Mouse (Mus musculus) lung, embryonic 14.5 days (tissue): Measurements from ENCODE around the gene Hist1h2bc. TPM values are rescaled to one million over a fixed set of nuclear protein-coding genes. Genes with fewer than 3 reads are reported as not detected.
A peak's percentile ranks its signal among the peaks of the same experiment; 100 is the strongest.

Source experiments
- ATAC-seq: fragments of 200-750 bp; cut with Nextera tagmentation; 2 replicates; pipeline ENCODE4 v1.8.0; 2017; ENCODE audit warnings: mild to moderate bottlenecking, moderate TSS enrichment, moderate library complexity; ENCODE audit not compliant: insufficient read depth
- DNase-seq: peaks from one replicate; pipeline ENCODE4 v3.0.0-alpha.2; 2015
- H3K27ac ChIP-seq: fragments of 300-500 bp; sonication (generic); 2 replicates; pipeline ENCODE4 v1.5.1; 2014; ENCODE audit warnings: low read depth, mild to moderate bottlenecking, moderate library complexity
- H3K27me3 ChIP-seq: fragments of 300-500 bp; sonication (generic); 2 replicates; pipeline ENCODE4 v1.6.1; 2014; ENCODE audit warnings: low read length, control low read depth; ENCODE audit not compliant: insufficient read depth
- H3K36me3 ChIP-seq: fragments of 300-500 bp; sonication (generic); 2 replicates; pipeline ENCODE4 v1.6.1; 2014; ENCODE audit warnings: control low read depth; ENCODE audit not compliant: insufficient read depth
- H3K4me1 ChIP-seq: fragments of 300-500 bp; sonication (generic); 2 replicates; pipeline ENCODE4 v1.6.1; 2014; ENCODE audit warnings: antibody characterized with exemption, control low read depth; ENCODE audit not compliant: insufficient read depth
- H3K4me2 ChIP-seq: fragments of 300-500 bp; sonication (generic); 2 replicates; pipeline ENCODE4 v1.6.1; 2014; ENCODE audit warnings: mild to moderate bottlenecking
- H3K4me3 ChIP-seq: fragments of 300-500 bp; sonication (generic); 2 replicates; pipeline ENCODE4 v1.5.1; 2014; ENCODE audit warnings: low read depth, low read length
- H3K9ac ChIP-seq: fragments of 300-500 bp; sonication (generic); 2 replicates; pipeline ENCODE4 v1.6.1; 2014
- H3K9me3 ChIP-seq: fragments of 300-500 bp; sonication (generic); 2 replicates; pipeline ENCODE4 v1.6.1; 2016; ENCODE audit warnings: low read depth, low read length, control low read depth
- CTCF ChIP-seq: IDR thresholded peaks from 2 replicates; pipeline ENCODE4 v1.5.1; 2016; ENCODE audit warnings: antibody characterized with exemption, low read depth
- WGBS: fragments of 180-500 bp; shearing (Covaris S2); extraction: QIAGEN DNeasy Blood & Tissue Kit; methylation state at CpG from one replicate; pipeline ENCODE4 v1.1.7; 2014; 5-methylcytosine and 5-hydroxymethylcytosine counted together
- microRNA-seq: library from miRNA; unstranded; fragments of <30 nt; microRNA quantifications from one replicate; pipeline ENCODE4, GENCODE M21; 2016; ENCODE audit warnings: borderline number of aligned reads
- polyA plus RNA-seq: library from polyadenylated mRNA; unstranded; fragments of >200 nt; fragmentation: Nextera tagmentation; extraction: Ambion mirVana; gene quantifications from 2 replicates; pipeline ENCODE4 v1.2.1, GENCODE M21; 2014

The Hist1h2bc gene
- polyA plus RNA-seq, 1 experiment from 2014 or later, result 52.9 TPM

GRCm38 (mm10) chr13:23738041-23738440 lies 54.0 kb downstream of the Hist1h2bc start:
- H3K9ac ChIP-seq, result peak overlapping the region; percentile 94
- H3K36me3 ChIP-seq, result no peaks in the 10 kb centered on the region
- no peaks in the 10 kb centered on the region for H3K27me3 ChIP-seq
- ATAC-seq (no peak), DNase-seq (peak; percentile 51)
- TF ChIP-seq CTCF, result no peak
- 0 out of 2 replicates have a peak, but pooled peaks cover 5% of the 10 kb centered on the region for H3K4me1 ChIP-seq
- 23% methylated on average over 4 of the region's 4 CpGs for WGBS
- H3K4me2 ChIP-seq, result peak overlapping the region; percentile 90
- H3K9me3 ChIP-seq, result no peaks in the 10 kb centered on the region
- peak overlapping the region; percentile 63 for H3K4me3 ChIP-seq
- H3K27ac ChIP-seq, result peak overlapping the region; percentile 100

- ATAC-seq (peak; percentile 94), DNase-seq (peak; percentile 97)
- peak within 1 kb of the TSS; percentile 90 for H3K4me2 ChIP-seq
- H3K9ac ChIP-seq, result peak within 1 kb of the TSS; percentile 94
- no peaks in the 10 kb centered on the region for H3K27me3 ChIP-seq
- H3K36me3 ChIP-seq, result no peaks in the 10 kb centered on the region
- under 1% methylated on average over 30 of the region's 38 CpGs for WGBS
- no peaks in the 10 kb centered on the region for H3K9me3 ChIP-seq
- H3K4me1 ChIP-seq, result 0 out of 2 replicates have a peak, but pooled peaks cover 5% of the 10 kb centered on the region
- H3K27ac ChIP-seq, result peak within 1 kb of the TSS; percentile 100
- H3K4me3 ChIP-seq, result peak within 1 kb of the TSS; percentile 63
- peak; percentile 29; the same call in 1 of the 2 replicates for TF ChIP-seq CTCF
These were observed 54.7 kb downstream of the Hist1h2bc start, which contains the start of gene Hist1h1c for GRCm38 (mm10) chr13:23738677-23739068. TSS of gene Hist1h1c (plus strand) at chr13:23738808.

GRCm38 (mm10) chr13:23739069-23739921 lies 55.3 kb downstream of the Hist1h2bc start:
- DNase-seq (peak; percentile 96), ATAC-seq (peak; percentile 88)
- Histone ChIP-seq H3K4me2 (peak overlapping the region; percentile 90), H3K36me3 (no peaks in the 10 kb centered on the region), H3K4me1 (0 out of 2 replicates have a peak, but pooled peaks cover 5% of the 10 kb centered on the region), H3K4me3 (peak overlapping the region; percentile 63), H3K9ac (peak overlapping the region; percentile 94), H3K27ac (peak overlapping the region; percentile 100), H3K9me3 (no peaks in the 10 kb centered on the region), H3K27me3 (no peaks in the 10 kb centered on the region)
- TF ChIP-seq CTCF, result no peak
- under 1% methylated on average over 38 of the region's 39 CpGs for WGBS

- WGBS, result 0% methylated on average over 14 of the region's 14 CpGs
- H3K4me1 ChIP-seq, result 0 out of 2 replicates have a peak, but pooled peaks cover 5% of the 10 kb centered on the region
- H3K27me3 ChIP-seq, result no peaks in the 10 kb centered on the region
- ATAC-seq, result no peak
- no peak for DNase-seq
- peak overlapping the region; percentile 94 for H3K9ac ChIP-seq
- peak overlapping the region; percentile 100 for H3K27ac ChIP-seq
- peak overlapping the region; percentile 63 for H3K4me3 ChIP-seq
- H3K9me3 ChIP-seq, result no peaks in the 10 kb centered on the region
- H3K36me3 ChIP-seq, result no peaks in the 10 kb centered on the region
- H3K4me2 ChIP-seq, result peak overlapping the region; percentile 90
- TF ChIP-seq CTCF, result no peak
These were observed 55.9 kb downstream of the Hist1h2bc start for GRCm38 (mm10) chr13:23739922-23740252.

DNA sequence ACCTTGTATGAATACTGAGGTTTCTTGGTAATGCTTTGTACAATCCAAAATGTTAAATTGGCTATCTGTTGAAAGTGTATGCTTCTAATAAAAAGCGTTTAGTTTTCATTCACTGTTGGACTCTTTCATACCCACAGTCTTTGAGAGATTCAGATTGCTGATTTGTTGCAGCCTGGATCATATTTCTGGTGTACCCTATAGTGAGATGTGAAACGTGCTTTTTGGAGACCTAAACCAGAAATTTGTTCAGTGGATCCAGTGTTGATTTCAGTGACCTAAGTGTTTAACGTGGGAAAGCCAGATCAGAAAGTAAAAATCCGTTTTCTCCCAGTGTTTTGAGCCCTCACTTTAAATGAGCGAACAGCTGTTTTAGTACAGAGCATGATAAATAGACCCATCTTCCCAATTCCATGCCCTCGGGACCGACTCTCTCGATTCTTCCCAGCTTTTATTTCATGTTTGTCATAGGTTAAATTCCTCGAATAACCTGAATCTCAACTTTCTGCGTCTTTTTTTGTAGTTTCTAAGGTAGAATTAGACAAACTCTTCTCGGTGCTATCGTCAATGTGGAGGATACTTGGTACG lies 56.3 kb downstream of the Hist1h2bc start:
- 0 out of 2 replicates have a peak, but pooled peaks cover 5% of the 10 kb centered on the region for H3K4me1 ChIP-seq
- no peaks in the 10 kb centered on the region for H3K36me3 ChIP-seq
- TF ChIP-seq CTCF, result no peak
- peak overlapping the region; percentile 63 for H3K4me3 ChIP-seq
- peak overlapping the region; percentile 90 for H3K4me2 ChIP-seq
- 19% methylated on average over 13 of the region's 13 CpGs for WGBS
- H3K27me3 ChIP-seq, result no peaks in the 10 kb centered on the region
- peak overlapping the region; percentile 100 for H3K27ac ChIP-seq
- no peaks in the 10 kb centered on the region for H3K9me3 ChIP-seq
- peak; percentile 48 for DNase-seq
- H3K9ac ChIP-seq, result peak overlapping the region; percentile 94
- no peak for ATAC-seq

DNA sequence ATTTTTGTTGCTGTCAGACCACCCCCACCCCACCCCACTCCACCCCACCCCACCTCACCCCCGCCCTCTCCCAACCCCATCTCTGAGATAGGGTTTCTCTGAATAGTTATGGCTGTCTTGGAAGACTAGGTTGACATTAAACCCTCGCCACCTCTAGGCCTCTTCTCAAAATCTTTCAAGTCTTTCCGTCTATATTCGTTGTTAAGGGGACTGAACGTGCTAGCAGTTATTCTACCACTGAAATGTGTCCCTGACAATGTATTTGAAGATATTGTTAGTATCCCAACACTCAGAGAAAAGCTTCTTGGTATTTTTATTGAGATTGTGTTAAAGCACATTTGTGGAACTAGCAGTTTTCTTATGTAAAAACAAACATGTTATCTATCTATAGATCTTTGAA lies 56.9 kb downstream of the Hist1h2bc start:
- no peaks in the 10 kb centered on the region for H3K36me3 ChIP-seq
- 45% methylated on average over 5 of the region's 5 CpGs for WGBS
- H3K9ac ChIP-seq, result peak overlapping the region; percentile 94
- no peak for TF ChIP-seq CTCF
- H3K9me3 ChIP-seq, result no peaks in the 10 kb centered on the region
- H3K4me2 ChIP-seq, result peak overlapping the region; percentile 90
- peak overlapping the region; percentile 100 for H3K27ac ChIP-seq
- no peaks in the 10 kb centered on the region for H3K27me3 ChIP-seq
- DNase-seq (peak; percentile 26), ATAC-seq (no peak)
- H3K4me3 ChIP-seq, result peak overlapping the region; percentile 63; the same call in 1 of the 2 replicates
- H3K4me1 ChIP-seq, result 0 out of 2 replicates have a peak, but pooled peaks cover 5% of the 10 kb centered on the region

GRCm38 (mm10) chr13:23742007-23742406 lies 58.0 kb downstream of the Hist1h2bc start:
- Histone ChIP-seq H3K4me2 (no peak overlapping the region), H3K9ac (no peak overlapping the region), H3K4me1 (0 out of 2 replicates have a peak, but pooled peaks cover 5% of the 10 kb centered on the region), H3K27me3 (no peaks in the 10 kb centered on the region), H3K9me3 (no peaks in the 10 kb centered on the region), H3K36me3 (no peaks in the 10 kb centered on the region), H3K4me3 (no peak overlapping the region), H3K27ac (no peak overlapping the region)
- TF ChIP-seq CTCF, result no peak
- DNase-seq (no peak), ATAC-seq (no peak)

Small RNA genes lying within 50 kb of the gene (microRNA-seq; reads per million reads assigned to microRNA genes)
- gene Gm44350, result not detected

Other genes starting within 250 kb of the Hist1h2bc start
- gene Btn1a1, start 218.3 kb upstream of the Hist1h2bc start, polyA plus RNA-seq, result 0.07 and 0.18 TPM in 2 replicates
- gene Btn2a2, start 195.3 kb upstream of the Hist1h2bc start, polyA plus RNA-seq, result 0.63 and 0.73 TPM in 2 replicates
- gene Hist1h4h, start 153.1 kb upstream of the Hist1h2bc start, polyA plus RNA-seq, result 7.1 and 7.6 TPM in 2 replicates
- gene Hist1h2af, start 150.3 kb upstream of the Hist1h2bc start, polyA plus RNA-seq, result 13.0 and 14.6 TPM in 2 replicates
- gene Hist1h3g, start 148.8 kb upstream of the Hist1h2bc start, polyA plus RNA-seq, result 6.6 and 7.5 TPM in 2 replicates
- 1.0 and 1.8 TPM in 2 replicates for gene Hist1h2bh, start 140.8 kb upstream of the Hist1h2bc start, polyA plus RNA-seq
- gene Hist1h3f, start 140.1 kb upstream of the Hist1h2bc start, polyA plus RNA-seq, result 2.0 and 2.6 TPM in 2 replicates
- 1.4 and 2.7 TPM in 2 replicates for gene Hist1h4f, start 132.6 kb upstream of the Hist1h2bc start, polyA plus RNA-seq
- 0.87 and 0.99 TPM in 2 replicates for gene Hist1h1d, start 130.9 kb upstream of the Hist1h2bc start, polyA plus RNA-seq
- 8.2 and 10.6 TPM in 2 replicates for gene Hist1h3e, start 121.8 kb upstream of the Hist1h2bc start, polyA plus RNA-seq
- gene Hist1h2ae, start 113.0 kb upstream of the Hist1h2bc start, polyA plus RNA-seq, result 164 and 166 TPM in 2 replicates
- 14.9 TPM in 2 replicates for gene Hist1h2bg, start 112.8 kb upstream of the Hist1h2bc start, polyA plus RNA-seq
- gene Hist1h2bf, start 110.0 kb upstream of the Hist1h2bc start, polyA plus RNA-seq, result 7.8 and 12.2 TPM in 2 replicates
- 4.2 and 4.9 TPM in 2 replicates for gene Hist1h2ad, start 109.8 kb upstream of the Hist1h2bc start, polyA plus RNA-seq
- gene Hist1h3d, start 108.4 kb upstream of the Hist1h2bc start, polyA plus RNA-seq, result 10.0 and 13.9 TPM in 2 replicates
- gene Hist1h4d, start 102.6 kb upstream of the Hist1h2bc start, polyA plus RNA-seq, result 144 and 147 TPM in 2 replicates
- gene Hist1h2be, start 63.1 kb upstream of the Hist1h2bc start, polyA plus RNA-seq, result 2.5 and 3.0 TPM in 2 replicates
- gene Hist1h1e, start 61.6 kb upstream of the Hist1h2bc start, polyA plus RNA-seq, result 22.6 and 25.7 TPM in 2 replicates
- gene Hist1h2ac, start 251 bp upstream of the Hist1h2bc start, polyA plus RNA-seq, result 1.5 and 2.1 TPM in 2 replicates
- gene Hist1h1t, start 11.6 kb downstream of the Hist1h2bc start, polyA plus RNA-seq, result not detected in 2 replicates
- 11.2 and 11.4 TPM in 2 replicates for gene Hist1h4c, start 14.3 kb downstream of the Hist1h2bc start, polyA plus RNA-seq
- gene Hfe, start 26.7 kb downstream of the Hist1h2bc start, polyA plus RNA-seq, result 8.4 and 12.1 TPM in 2 replicates
- 30.5 and 32.3 TPM in 2 replicates for gene Hist1h1c, start 54.6 kb downstream of the Hist1h2bc start, polyA plus RNA-seq
- gene Hist1h3c, start 61.4 kb downstream of the Hist1h2bc start, polyA plus RNA-seq, result 11.3 and 16.9 TPM in 2 replicates
- 1.6 and 4.0 TPM in 2 replicates for gene Hist1h2bb, start 62.5 kb downstream of the Hist1h2bc start, polyA plus RNA-seq
- 70.8 and 71.5 TPM in 2 replicates for gene Hist1h2ab, start 66.9 kb downstream of the Hist1h2bc start, polyA plus RNA-seq
- 18.4 and 18.7 TPM in 2 replicates for gene Hist1h3b, start 68.1 kb downstream of the Hist1h2bc start, polyA plus RNA-seq
- 4.3 and 7.5 TPM in 2 replicates for gene Hist1h4b, start 72.8 kb downstream of the Hist1h2bc start, polyA plus RNA-seq
- 0.66 TPM in 1 of 2 replicates, not detected in the other for gene Hist1h4a, start 77.0 kb downstream of the Hist1h2bc start, polyA plus RNA-seq
- 7.4 and 9.2 TPM in 2 replicates for gene Hist1h3a, start 78.2 kb downstream of the Hist1h2bc start, polyA plus RNA-seq
- gene Hist1h1a, start 79.5 kb downstream of the Hist1h2bc start, polyA plus RNA-seq, result 5.2 and 5.5 TPM in 2 replicates
- gene Trim38, start 85.7 kb downstream of the Hist1h2bc start, polyA plus RNA-seq, result 0.12 TPM in 1 of 2 replicates, not detected in the other
- 0.08 TPM in 1 of 2 replicates, not detected in the other for gene Slc17a2, start 122.8 kb downstream of the Hist1h2bc start, polyA plus RNA-seq
- gene Slc17a3, start 155.2 kb downstream of the Hist1h2bc start, polyA plus RNA-seq, result not detected in 2 replicates
- gene Slc17a1, start 183.6 kb downstream of the Hist1h2bc start, polyA plus RNA-seq, result not detected in 2 replicates
- gene Slc17a4, start 230.8 kb downstream of the Hist1h2bc start, polyA plus RNA-seq, result not detected in 2 replicates
- gene Hist1h2ba, start 250.0 kb downstream of the Hist1h2bc start, polyA plus RNA-seq, result not detected in 2 replicates